Mouse (Mus musculus) v-Abl transformed pro-B cells (cell line): ENCODE results near the gene Ptrhd1.

Source experiments
- in situ Hi-C, 2 experiments: fragments of 400-800 bp; cut with MboI; formaldehyde crosslinking; loops; one replicate each; pipeline ENCODE4 v1.15.1; 2025; ENCODE audit not compliant: unreplicated experiment in 2 of 2

Gene Ptrhd1

DNA sequence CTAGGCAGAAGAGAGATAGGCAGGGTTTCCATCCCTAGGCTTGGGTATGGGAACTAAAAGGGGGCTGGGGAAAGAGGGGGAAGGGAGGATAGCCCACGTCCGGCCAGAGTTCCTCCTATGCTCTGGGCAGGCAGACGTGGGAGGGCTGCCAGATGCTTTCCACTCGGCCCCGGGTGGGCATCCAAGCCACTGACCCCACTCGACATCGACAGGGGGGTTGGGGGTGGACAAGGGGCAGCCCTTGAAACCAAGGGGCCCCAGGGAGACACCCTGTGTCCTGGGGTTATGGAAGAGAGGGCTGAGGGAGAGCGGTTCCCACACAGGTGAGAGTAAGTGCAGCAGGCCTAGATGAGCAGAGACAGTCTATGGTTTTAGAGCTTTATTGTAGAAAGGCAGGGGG, 6.5 kb downstream of the Ptrhd1 start:
- in situ Hi-C loops: loop anchor here (25.0 kb wide), 3 partner anchors 222 to 1003 kb away; partner anchors contain the start of gene Asxl2 (in 1 of the 2)

DNA sequence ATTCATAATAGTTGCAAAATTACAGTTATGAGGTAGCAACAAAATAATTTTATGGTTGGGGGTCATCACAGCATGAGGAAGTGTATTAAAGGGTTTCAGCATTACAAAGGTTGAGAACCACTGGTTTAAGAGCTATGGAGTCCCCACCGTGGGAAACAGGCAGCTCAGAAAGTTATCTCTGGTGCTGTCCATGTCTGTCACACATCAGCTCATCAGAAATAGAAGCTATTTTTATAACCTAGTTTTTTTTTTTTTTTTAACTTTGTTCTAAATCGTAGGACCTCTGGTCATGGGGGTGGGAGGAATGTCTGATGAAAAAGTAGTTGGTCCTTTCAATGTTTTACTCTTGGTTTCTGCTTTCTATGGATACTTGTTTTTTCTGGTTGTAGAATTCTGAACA, 10.0 kb downstream of the Ptrhd1 start:
- in situ Hi-C loops: loop anchor here (25.0 kb wide), 3 partner anchors 218 to 1007 kb away; partner anchors contain the start of gene Asxl2 (in 1 of the 2)

DNA sequence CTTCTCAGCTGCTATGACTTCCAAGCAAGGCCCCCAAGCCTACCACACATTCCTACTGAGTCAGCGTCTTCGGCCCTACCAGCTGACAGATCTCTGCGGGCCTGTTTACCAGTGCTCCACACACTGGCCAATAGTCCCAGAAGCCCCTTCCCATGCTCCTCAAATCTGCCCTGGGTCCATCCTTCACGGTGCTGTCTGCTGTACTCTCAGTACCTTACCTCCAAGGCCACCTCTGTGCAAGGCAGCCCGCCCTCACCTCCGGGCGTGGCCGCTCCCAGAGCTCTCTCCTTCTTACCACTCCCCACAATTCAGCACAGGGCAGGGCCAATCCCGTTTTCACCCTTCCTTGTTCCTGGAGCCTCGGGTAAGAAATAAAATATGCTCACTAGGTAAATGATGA, 11.9 kb downstream of the Ptrhd1 start:
- in situ Hi-C loops: loop anchor here (25.0 kb wide), 3 partner anchors 217 to 1008 kb away; partner anchors contain the start of gene Asxl2 (in 1 of the 2)

DNA sequence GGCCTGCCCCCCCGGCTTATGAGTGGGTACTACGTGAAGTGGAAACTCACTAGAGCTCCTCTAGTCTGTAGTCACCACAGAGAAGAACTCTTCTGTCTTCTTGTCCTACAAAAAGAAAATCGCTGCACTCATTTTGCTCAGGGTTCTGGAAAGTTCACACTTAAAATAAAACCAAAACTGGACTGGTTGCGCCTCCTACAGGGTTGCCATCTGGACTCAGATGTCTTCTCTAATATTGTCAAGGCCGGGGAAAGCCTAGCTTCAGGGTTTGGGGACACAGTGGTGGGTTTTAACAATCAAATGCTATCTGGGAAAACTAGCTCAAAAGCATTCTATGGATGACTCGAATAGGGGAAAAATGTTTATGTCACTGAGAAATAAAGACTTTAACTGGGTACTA, 16.0 kb downstream of the Ptrhd1 start:
- in situ Hi-C loops: loop anchor here (25.0 kb wide), 3 partner anchors 213 to 1012 kb away; partner anchors contain the start of gene Asxl2 (in 1 of the 2)

DNA sequence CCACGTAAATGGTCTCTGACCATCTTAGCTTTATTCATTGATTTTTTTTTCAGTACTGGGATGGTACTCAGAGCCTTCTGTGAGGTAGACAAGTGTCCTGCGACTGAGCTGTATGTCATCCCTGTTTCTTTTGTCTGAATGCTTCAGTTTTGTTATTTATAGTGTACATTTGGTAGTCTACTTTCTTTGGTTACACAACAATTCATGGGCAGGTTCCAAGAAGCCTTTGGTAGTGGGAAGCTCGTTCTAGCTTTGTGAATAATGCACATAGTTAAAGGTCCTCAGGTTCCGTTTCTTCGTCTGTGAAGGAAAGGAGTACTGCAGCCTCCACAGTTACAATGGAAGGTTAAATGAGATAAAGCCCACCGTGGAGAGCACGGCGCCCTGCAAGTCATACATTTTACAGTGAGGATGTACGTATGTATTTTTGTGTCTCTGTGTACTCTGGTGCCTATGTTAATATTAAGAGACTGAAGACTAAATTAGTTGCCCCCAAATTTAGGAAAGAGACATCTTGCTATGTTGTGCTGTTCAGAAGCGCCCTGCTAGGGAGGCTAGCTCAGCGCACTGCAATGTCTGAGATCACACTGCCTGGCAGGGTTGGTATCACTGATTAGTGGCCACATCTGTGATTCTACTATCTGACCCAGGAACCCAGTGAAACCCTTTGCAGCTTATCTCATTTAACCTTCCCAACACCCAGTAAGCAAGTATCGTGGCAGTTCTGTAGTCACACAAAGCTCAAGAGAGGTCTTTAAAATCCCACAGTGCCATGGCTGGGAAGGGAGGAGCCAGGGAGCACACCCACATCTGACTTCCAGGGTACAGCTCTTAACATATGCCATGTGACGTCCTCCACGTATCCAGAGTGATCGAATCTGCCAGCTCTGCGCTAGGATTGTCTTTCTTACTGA, 19.2 kb downstream of the Ptrhd1 start:
- in situ Hi-C loops: no loop called here

- in situ Hi-C loops: no loop called here
Measured at GRCm38 (mm10) chr12:4267765-4268164, 33.9 kb downstream of the Ptrhd1 start.

DNA sequence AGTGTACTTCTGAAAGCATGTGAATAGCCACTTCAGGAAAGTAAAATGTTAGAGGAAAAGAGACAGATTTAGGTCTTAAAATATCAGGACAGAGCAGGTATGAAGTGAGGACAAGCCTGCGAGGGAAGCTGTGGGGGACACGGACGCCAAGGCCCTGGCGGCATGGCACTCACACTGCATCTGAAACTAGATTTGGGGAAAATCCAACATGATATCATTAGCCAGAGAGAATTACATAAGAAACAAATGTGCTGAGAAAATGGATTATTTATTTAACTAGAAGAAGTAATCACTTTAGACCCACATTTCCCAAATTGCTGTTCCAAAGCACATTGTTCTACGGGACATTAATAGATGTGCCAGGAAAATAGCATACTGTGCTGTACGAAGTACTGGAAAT, 37.3 kb downstream of the Ptrhd1 start:
- in situ Hi-C loops: no loop called here

GRCm38 (mm10) chr12:4278978-4279755, 45.3 kb downstream of the Ptrhd1 start:
- in situ Hi-C loops: no loop called here

GRCm38 (mm10) chr12:4279878-4280277, 46.1 kb downstream of the Ptrhd1 start:
- in situ Hi-C loops: no loop called here

- in situ Hi-C loops: no loop called here
Measured at GRCm38 (mm10) chr12:4285186-4285585, 51.4 kb downstream of the Ptrhd1 start.
